Comparison of ENCODE assay signal across 11 mouse cellular contexts in the genomic region with DNA sequence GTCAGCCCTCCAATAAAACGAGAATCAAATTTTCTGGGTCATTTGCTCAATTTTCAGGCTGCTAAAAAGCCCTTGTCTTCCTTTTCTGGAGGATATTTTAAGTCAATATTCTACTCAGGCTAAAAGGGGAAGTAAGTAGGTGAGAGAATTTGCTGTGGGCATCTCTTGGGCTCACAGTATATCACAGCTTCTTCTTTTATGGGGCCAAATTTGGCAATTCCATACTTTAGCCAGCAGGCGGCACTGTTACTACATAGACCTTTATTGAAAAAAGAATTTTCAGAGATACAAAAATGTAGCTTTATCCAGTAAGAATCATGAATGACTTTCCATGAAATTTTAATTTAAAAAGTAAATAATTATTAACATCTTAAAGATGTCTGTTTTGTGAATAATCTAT. TPM values are rescaled to one million over a fixed set of nuclear protein-coding genes. Genes with fewer than 3 reads are reported as not detected.
DNase-seq lines count a peak whose midpoint lies in the region; TF ChIP-seq lines count a peak whose summit lies in the region.
"Had no signal": no experiment of that assay in that cellular context is flagged by ENCODE, and none has a peak within 500 bp of the region (broad histone marks: within the 10 kb centered on the region; RNA-seq: fewer than 3 reads in every experiment).

No protein-coding gene starts in this region.

- WGBS in embryonic facial prominence, embryonic 10.5 days: 40% methylated on average over 2 of the region's 2 CpGs

- intact Hi-C loops in left cerebral cortex, postnatal 14 days (cut with DNase I): no loop called here

- no peak overlapping the region for H3K4me3 ChIP-seq in ES-E14 (ENCODE audit: insufficient read depth in 1 of 2, low read depth in 1 of 2, low read length in 2 of 2, poor library complexity in 1 of 2, severe bottlenecking in 1 of 2)
- no peak overlapping the region for H3K4me3 ChIP-seq in embryonic facial prominence, embryonic 10.5 days
- H3K4me3 ChIP-seq: embryonic facial prominence, embryonic 15.5 days; neural tube, embryonic 13.5 days had no signal

- no peaks in the 10 kb centered on the region for H3K4me1 ChIP-seq in ES-E14 (ENCODE audit: control insufficient read depth in 2 of 2, insufficient read depth in 2 of 2, low read length in 2 of 2, poor library complexity in 1 of 2)
- no peaks in the 10 kb centered on the region for H3K4me1 ChIP-seq in embryonic facial prominence, embryonic 10.5 days
- H3K4me1 ChIP-seq: embryonic facial prominence, embryonic 15.5 days; neural tube, embryonic 13.5 days had no signal

- H3K36me3 ChIP-seq in ES-E14 (ENCODE audit: control insufficient read depth, insufficient read depth, low read length, poor library complexity, severe bottlenecking): no peaks in the 10 kb centered on the region
- H3K36me3 ChIP-seq in embryonic facial prominence, embryonic 10.5 days (replicated peaks): no peaks in the 10 kb centered on the region
- H3K36me3 ChIP-seq: embryonic facial prominence, embryonic 15.5 days; neural tube, embryonic 13.5 days had no signal

- in situ Hi-C loops in ES-E14 (cut with MboI; ENCODE audit: low sequenced_read_pairs in 2 of 2, unreplicated experiment in 2 of 2): no loop called here

- no peaks in the 10 kb centered on the region for H3K9me3 ChIP-seq in ES-E14 (ENCODE audit: control insufficient read depth, insufficient read depth, low read depth, low read length)
- no peaks in the 10 kb centered on the region for H3K9me3 ChIP-seq in embryonic facial prominence, embryonic 10.5 days
- H3K9me3 ChIP-seq: embryonic facial prominence, embryonic 15.5 days; neural tube, embryonic 13.5 days had no signal

- no peak overlapping the region for H3K27ac ChIP-seq in ES-E14 (ENCODE audit: insufficient read depth, low read depth, low read length, poor library complexity, severe bottlenecking)
- no peak overlapping the region for H3K27ac ChIP-seq in embryonic facial prominence, embryonic 10.5 days (replicated peaks)
- H3K27ac ChIP-seq: embryonic facial prominence, embryonic 15.5 days; neural tube, embryonic 13.5 days had no signal

- no peaks in the 10 kb centered on the region for H3K27me3 ChIP-seq in embryonic facial prominence, embryonic 10.5 days (replicated peaks; ENCODE audit: low read depth, poor library complexity, severe bottlenecking)
- H3K27me3 ChIP-seq: embryonic facial prominence, embryonic 15.5 days; neural tube, embryonic 13.5 days had no signal

- peak; percentile 49 for DNase-seq in embryo, embryonic 10 days (ENCODE audit: low spot score)
- DNase-seq in embryo, embryonic 9.5 days (ENCODE audit: extremely low spot score): no peak
- peak; percentile 13 to 20 for DNase-seq in left cerebral cortex, postnatal 14 days (ENCODE audit: low spot score in 2 of 2)
- DNase-seq in left cerebral cortex, adult 9 months (ENCODE audit: low spot score in 2 of 2): no peak
- peak; percentile 8 for DNase-seq in ES-E14 (ENCODE audit: low read depth, low spot score)
- DNase-seq in embryonic facial prominence, embryonic 10.5 days (ENCODE audit: low spot score): peak; percentile 9
- no peak for DNase-seq in ovary, postnatal 36 days (ENCODE audit: low spot score)
- DNase-seq in Muller cell, postnatal 12 days (ENCODE audit: inconsistent ontology term): no peak

- no peak overlapping the region for H3K9ac ChIP-seq in ES-E14 (ENCODE audit: insufficient read depth, low read depth, low read length, poor library complexity, severe bottlenecking)
- H3K9ac ChIP-seq: embryonic facial prominence, embryonic 15.5 days; neural tube, embryonic 13.5 days had no signal

TF ChIP-seq in ES-E14, 5 proteins besides CTCF, POLR2A, EP300 and RAD21:
- TF ChIP-seq ZC3H11A (IDR thresholded peaks at IDR 0.05; ENCODE audit: borderline replicate concordance, low read depth, low read length): 0 out of 2 replicates have a peak, but pooled peaks have one; percentile 31
- no peak for TF ChIP-seq CHD2 (IDR thresholded peaks at IDR 0.05; ENCODE audit: low read depth, low read length)
- TF ChIP-seq HCFC1 (IDR thresholded peaks at IDR 0.05; ENCODE audit: borderline replicate concordance, insufficient read depth, low read length): no peak
- no peak for TF ChIP-seq MAFK (IDR thresholded peaks at IDR 0.05; ENCODE audit: insufficient read depth, low read depth, low read length)
- no peak for TF ChIP-seq ZNF384 (IDR thresholded peaks at IDR 0.05; ENCODE audit: low read depth, low read length)

RNA-seq across cellular contexts. Expression of gene Cdr1, which starts 18.8 kb away (rescaled TPM):
- total RNA-seq in left cerebral cortex, postnatal 14 days (2021): not detected
- not detected in 2 replicates for total RNA-seq in ES-E14 (2012; rRNA removed)
- polyA plus RNA-seq in embryonic facial prominence, embryonic 10.5 days (2016; fragmentation: Nextera tagmentation; extraction: Ambion mirVana): 0.10 TPM in 1 of 2 replicates, not detected in the other
- total RNA-seq: layer of hippocampus, postnatal 14 days had no signal
- polyA plus RNA-seq: embryonic facial prominence, embryonic 15.5 days; neural tube, embryonic 13.5 days had no signal

Comparison
In these comparisons a context has a peak if more than half of its experiments do, and no peak if none do; other contexts are left out.
1. DNase-seq: peak in embryo, embryonic 10 days (single experiment), left cerebral cortex, postnatal 14 days (2 of 2), ES-E14 (single experiment) and embryonic facial prominence, embryonic 10.5 days (single experiment); none in embryo, embryonic 9.5 days (single experiment), left cerebral cortex, adult 9 months (0 of 2), ovary, postnatal 36 days (single experiment) and Muller cell, postnatal 12 days (single experiment).